Mouse (Mus musculus) thymus, adult 2 months (tissue): Measurements from ENCODE around the gene Tenm4.

Experiments used
- CTCF ChIP-seq: fragments of 200-500 bp; IDR thresholded peaks from 2 replicates; pipeline ENCODE4 v1.5.1; 2012; ENCODE audit warnings: mild to moderate bottlenecking, control low read depth, low read length, moderate library complexity, borderline replicate concordance; ENCODE audit not compliant: control insufficient read depth, poor library complexity, insufficient read depth; ENCODE audit errors: extremely low read depth
- POLR2A ChIP-seq: fragments of 200-500 bp; IDR thresholded peaks from 2 replicates; pipeline ENCODE4 v1.6.1; 2012; ENCODE audit warnings: mild to moderate bottlenecking, low read length, control low read depth, moderate library complexity; ENCODE audit not compliant: control insufficient read depth, poor library complexity, insufficient read depth; ENCODE audit errors: extremely low read depth

DNA sequence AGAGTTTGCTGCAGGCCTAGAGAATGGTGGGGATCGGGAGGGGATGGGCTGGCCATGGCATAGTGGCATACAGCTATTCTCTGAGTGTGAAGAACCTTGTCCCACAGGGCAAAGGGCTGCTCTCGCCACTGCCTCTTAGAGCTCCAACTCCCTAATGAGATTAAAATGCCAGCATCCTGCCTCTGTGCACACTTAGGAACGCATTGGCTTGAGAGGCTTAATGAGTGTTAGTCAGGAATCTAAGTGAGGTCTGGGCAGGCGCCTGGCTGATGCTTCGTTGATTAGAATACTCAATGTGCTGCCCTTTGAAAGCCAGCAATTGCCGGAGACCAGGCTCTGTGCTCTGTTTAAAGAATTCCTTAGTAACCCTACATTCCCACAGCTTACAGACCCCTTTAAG lies 334.5 kb downstream of the Tenm4 start:
- no peak for TF ChIP-seq POLR2A
- TF ChIP-seq CTCF = no peak
